Mouse (Mus musculus): ENCODE results near the gene Poc1a. TPM values are rescaled to one million over a fixed set of nuclear protein-coding genes. Genes with fewer than 3 reads are reported as not detected.

Poc1a gene
- total RNA-seq (2021): 10 to 100 TPM in 1 of 2 experiments, 1 to 10 TPM in 1; 8.6 to 14.5 TPM
- long read RNA-seq, experiment 1, partial matches to known transcripts: 0 of 3 reads
- long read RNA-seq, experiment 1, other reads (novel, unspliced or antisense): 2 of 3 reads
- long read RNA-seq, experiment 2, partial matches to known transcripts: 0 of 19 reads
- long read RNA-seq, experiment 2, other reads (novel, unspliced or antisense): 11 of 19 reads

DNA sequence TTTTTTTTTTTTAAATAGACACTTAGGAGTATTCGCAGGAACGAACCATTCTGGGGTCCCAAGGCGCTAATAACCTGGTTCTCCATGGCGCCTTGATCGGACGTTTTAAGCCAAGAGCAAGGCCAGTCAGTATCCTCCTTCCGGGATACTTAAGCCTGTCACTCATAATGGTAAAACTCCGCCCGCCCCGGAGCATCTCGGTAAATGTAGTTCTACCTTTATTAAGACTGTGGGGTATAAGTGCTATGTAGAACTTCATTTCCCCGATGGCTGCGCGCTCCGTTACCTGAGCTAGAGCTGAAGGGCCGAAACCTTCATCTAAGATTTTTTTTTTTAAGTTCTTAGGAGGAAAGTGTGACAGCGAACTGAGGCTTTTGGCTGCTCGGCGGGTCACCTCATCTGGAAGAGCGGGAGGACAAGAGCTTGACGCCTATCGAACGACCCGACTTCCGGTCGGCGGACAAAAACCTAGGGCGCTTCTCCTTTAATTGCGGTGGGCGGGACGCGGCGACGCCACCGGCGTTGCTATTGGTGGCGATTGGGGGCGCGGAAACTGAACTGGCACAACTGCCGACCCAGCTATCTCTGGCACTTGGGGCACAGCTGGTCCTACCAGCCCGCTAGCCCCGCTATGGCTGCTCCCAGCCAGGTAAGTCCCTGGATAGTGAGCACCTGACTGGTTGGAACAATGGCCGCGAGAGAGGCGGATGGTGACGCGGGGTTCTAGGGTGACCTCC is at the start of gene Poc1a:
Gene Poc1a (plus strand): TSS at position 254 of the 737 bp plus-strand sequence.
- H3K27ac ChIP-seq: peak within 1 kb of the TSS; percentile 96
- no peak for TF ChIP-seq CTCF (conservative IDR thresholded peaks at IDR 0.05)
- peak within 1 kb of the TSS; percentile 77 for H3K4me3 ChIP-seq
- DNase-seq (ENCODE audit: low spot score in 2 of 2): peak; percentile 91 to 94

DNA sequence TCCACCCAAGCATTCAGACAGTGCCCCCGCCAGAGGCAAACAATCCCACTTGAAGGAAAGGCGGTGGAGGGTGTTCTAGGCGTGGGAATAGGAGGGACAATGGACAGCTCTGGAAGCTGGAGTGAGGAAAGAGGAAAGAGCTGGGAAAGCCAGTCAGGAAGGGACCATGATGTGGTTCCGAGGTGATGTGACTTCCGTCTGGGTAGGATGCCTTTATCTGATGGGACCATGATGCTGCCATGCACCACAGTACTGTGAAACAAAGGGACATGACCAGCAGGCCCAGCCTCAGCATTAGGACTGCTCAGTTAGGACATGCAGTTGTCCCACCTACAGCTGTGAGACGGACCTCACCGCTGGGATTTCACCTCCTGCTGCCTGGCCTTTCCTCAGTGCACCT is 49.6 kb upstream of the Poc1a start:
- Histone ChIP-seq H3K4me3 (no peak overlapping the region), H3K27ac (peak overlapping the region; percentile 6; the same call in 1 of the 2 replicates)
- no peak for DNase-seq (ENCODE audit: low spot score in 2 of 2)
- no peak for TF ChIP-seq CTCF (conservative IDR thresholded peaks at IDR 0.05)

DNA sequence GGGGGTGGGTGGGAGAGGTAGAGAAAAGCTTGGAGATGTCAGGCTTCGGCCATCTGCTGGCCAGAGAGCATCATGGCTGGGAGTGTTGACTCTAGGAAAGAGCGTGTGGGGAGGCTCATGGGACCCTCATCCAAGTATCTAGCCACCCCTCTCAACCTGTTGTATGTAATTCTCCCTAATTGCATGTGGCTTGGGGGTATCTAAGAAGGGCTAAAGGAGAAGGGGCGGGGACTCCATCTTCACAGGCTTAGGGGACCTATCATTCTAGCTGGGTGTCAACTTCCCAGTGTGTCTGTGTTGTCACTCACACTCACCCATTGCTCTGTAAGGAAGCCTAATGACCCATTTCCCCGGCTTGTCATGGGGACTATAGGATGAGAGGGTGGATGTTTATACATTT is 49.0 kb upstream of the Poc1a start:
- no peak for DNase-seq (ENCODE audit: low spot score in 2 of 2)
- 0 out of 2 replicates have a peak, but pooled peaks have one; percentile 27 for TF ChIP-seq CTCF (conservative IDR thresholded peaks at IDR 0.05)
- Histone ChIP-seq H3K4me3 (no peak overlapping the region), H3K27ac (no peak overlapping the region; the same call in 1 of the 2 replicates)

DNA sequence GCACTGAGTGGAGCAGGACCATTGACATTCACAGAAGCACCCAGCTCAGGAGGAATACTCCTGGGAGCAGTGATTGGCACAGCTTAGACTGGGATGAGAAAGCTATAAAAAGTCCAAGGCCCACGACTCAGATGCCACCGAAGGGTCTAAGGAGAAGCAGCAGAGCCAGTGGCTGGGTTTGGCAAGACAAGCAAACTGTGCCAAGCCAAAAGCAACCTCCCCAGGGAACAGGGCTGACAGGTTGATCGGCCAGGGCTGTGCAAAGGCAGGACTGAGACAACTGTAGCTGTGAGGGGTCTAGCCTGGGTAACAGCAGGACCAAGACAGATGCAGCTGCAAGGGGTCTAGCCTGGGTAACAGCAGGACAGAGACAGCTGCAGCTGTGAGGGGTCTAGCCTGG is 47.9 kb upstream of the Poc1a start:
- H3K27ac ChIP-seq: peak overlapping the region; percentile 10; the same call in 1 of the 2 replicates
- no peak for TF ChIP-seq CTCF (conservative IDR thresholded peaks at IDR 0.05)
- no peak for DNase-seq (ENCODE audit: low spot score in 2 of 2)
- H3K4me3 ChIP-seq: no peak overlapping the region

DNA sequence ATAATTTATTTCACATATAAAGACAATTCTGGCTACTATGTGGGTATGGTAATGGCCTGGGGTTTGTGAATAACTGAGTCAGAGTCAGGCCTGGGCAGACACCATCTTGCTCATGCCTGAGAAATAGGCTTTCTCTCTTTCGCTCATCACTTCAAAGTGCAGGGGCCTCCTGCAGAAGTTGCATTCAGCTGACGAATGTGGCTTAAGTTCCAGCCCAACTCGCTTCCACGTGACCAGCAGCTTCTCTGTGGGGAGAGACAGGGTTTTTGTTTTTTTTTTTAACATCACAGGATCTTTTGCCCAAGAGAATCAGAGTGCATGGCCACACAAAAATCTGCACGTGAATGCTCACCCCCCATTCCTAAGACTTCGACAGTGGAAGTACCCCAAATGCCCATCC is 46.9 kb upstream of the Poc1a start:
- H3K27ac ChIP-seq: 0 out of 2 replicates have a peak overlapping the region, but pooled peaks have one; percentile 43
- no peak for TF ChIP-seq CTCF (conservative IDR thresholded peaks at IDR 0.05)
- no peak overlapping the region for H3K4me3 ChIP-seq
- DNase-seq (ENCODE audit: low spot score in 2 of 2): no peak

DNA sequence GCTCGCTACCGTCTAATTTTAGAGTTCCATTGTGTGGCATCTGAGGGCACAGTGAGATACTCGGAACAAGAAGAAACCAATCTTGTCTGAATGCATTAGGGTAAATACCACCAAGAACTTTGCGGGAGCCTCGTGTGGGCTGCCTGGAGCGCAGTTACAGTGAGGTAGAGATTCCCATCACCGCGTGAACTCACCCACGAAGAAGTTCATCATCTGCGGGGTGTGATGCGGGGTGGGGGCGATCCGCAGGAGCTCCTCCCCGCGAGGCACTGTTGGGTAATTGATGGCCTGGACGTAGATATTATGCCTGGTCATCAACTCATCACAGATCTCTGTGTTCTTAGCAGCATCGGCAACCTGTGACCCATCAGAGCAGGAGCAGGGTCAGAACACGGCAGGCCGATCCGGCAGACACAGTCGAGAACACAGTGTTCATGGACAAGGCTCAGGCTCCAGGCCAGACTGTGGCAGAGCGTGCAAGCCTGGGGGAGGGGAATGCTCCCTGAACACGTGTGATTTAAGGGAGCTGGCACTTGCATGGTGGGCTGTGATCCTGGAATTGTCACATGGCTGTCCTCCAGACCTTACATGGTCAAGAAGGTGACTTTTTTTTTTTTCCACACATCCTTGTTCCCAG is 45.5 kb upstream of the Poc1a start:
- Histone ChIP-seq H3K27ac (peak overlapping the region; percentile 62; the same call in 1 of the 2 replicates), H3K4me3 (no peak overlapping the region)
- DNase-seq (ENCODE audit: low spot score in 2 of 2): no peak
- TF ChIP-seq CTCF (conservative IDR thresholded peaks at IDR 0.05): no peak

DNA sequence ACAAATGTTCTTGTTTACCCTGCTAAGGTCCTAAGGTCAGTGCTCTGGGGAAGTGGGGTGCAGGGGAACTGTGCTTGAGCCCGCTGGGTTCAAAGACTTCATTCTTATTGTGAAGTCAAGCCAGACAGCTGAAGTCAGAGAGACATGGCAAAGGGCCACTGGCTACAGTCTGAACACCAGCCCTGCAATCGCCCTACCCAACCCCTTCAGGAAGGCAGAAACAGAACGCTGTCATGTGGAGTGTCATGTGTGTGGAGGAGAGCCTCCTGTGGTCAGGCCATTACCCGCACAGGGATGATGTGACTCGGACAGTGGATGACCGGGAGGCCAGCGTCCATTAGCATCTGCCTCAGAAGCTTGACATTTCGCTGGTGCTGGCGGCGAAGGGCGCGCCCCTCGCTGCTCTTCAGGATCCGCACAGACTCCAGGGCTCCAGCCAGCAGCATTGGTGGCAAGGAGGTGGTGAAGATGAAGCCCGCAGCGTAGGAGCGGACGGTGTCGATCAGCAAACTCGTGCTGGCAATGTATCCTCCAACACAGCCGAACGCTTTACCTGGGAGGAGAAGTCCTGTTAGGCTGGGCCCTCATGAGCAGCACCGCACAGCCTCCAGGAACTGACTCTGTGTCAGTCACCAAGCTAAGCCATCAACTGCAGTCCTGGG is 44.6 kb upstream of the Poc1a start:
- Histone ChIP-seq H3K4me3 (no peak overlapping the region), H3K27ac (peak overlapping the region; percentile 62; the same call in 1 of the 2 replicates)
- TF ChIP-seq CTCF (conservative IDR thresholded peaks at IDR 0.05): no peak
- DNase-seq (ENCODE audit: low spot score in 2 of 2): no peak

DNA sequence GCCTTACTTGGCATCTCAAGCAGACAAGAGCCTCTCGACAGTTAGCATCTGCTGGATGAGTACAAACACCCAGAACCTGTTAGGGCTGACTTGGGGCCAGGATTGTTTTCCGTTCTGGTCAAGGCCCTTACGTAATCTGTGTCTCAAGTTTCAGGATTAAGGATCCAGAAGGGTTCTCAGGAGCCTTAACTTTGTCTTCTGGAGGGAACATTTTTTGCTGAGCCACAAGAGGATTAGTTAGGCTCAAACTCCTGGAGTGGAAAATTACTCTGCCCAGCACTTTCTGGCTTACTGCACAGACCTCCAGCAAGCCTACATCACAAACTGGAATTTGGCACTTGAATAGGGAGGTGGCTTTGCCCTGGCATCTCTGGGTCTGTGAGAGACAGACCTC is 44.0 kb upstream of the Poc1a start:
- peak overlapping the region; percentile 62; the same call in 1 of the 2 replicates for H3K27ac ChIP-seq
- H3K4me3 ChIP-seq: no peak overlapping the region
- DNase-seq (ENCODE audit: low spot score in 2 of 2): no peak
- no peak for TF ChIP-seq CTCF (conservative IDR thresholded peaks at IDR 0.05)

DNA sequence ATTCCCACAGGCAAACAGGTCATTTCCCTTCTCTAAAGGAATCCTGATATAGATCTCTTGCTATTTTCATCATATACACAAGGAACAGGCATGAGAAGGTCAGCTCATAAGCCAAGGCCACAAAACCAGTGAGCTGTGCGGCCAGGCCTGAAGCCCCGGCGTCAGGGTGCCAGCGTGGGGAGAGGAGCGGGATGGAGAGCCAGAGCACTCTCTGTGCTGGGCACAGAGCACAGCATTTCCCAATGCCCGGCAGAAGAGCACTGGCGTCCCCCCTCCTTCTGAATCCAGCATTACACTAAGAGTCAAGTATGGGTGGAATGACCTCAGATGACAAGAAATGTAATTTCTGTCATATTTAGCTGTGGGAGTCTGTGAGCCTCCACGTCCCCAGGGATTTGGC is 43.5 kb upstream of the Poc1a start:
- TF ChIP-seq CTCF (conservative IDR thresholded peaks at IDR 0.05): no peak
- DNase-seq (ENCODE audit: low spot score in 2 of 2): no peak
- H3K27ac ChIP-seq: peak overlapping the region; percentile 53
- H3K4me3 ChIP-seq: no peak overlapping the region

DNA sequence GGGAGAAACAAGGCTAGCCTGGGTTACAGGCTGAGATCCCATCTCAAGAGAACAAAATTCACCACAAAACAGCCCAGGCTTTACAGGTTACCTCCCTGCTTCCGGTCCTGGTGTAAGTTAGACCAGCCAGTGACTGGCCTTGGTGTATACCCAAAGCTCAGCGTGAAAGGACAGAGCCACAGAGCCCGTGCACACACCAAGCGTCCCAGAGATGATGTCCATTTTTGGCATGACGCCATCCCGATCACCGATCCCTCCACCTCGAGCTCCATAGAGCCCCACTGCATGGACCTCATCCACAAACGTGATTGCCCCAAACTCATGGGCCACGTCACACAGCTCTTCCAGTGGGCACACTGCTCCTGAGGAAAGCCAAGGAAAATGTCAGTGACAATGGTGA is 43.0 kb upstream of the Poc1a start:
- no peak for TF ChIP-seq CTCF (conservative IDR thresholded peaks at IDR 0.05)
- H3K4me3 ChIP-seq: no peak overlapping the region
- no peak for DNase-seq (ENCODE audit: low spot score in 2 of 2)
- peak overlapping the region; percentile 53; the same call in 1 of the 2 replicates for H3K27ac ChIP-seq

DNA sequence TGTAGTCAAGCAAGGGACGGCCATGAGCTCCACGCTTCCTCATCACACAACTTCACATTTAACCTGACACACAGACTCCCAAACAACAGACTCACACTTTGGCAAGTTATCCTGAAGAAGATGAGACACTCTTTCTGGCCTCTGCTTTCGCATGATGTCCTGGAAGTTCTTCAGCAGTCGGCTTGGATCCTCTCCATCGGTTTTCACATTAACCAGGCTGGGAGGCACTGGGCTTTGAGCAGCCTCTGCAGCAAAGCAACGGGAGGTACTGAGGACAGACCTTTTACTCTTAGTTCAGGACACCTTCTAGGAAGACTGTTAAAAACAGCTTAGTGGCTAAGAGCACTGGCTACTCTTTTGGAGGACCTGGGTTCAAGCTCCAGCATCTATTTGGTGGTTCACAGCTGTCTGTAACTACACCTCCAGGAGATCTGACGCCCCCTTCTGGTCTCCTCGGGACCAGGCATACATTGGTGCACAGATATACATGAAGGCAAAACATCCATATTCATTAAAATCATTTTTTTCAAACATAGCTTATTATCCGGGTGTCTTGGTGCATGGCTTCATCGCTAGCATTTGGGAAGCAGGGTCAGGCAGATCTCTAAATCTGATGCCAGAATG is 39.2 kb upstream of the Poc1a start:
- H3K27ac ChIP-seq: peak overlapping the region; percentile 68; the same call in 1 of the 2 replicates
- no peak overlapping the region for H3K4me3 ChIP-seq
- TF ChIP-seq CTCF (conservative IDR thresholded peaks at IDR 0.05): peak; percentile 53
- no peak for DNase-seq (ENCODE audit: low spot score in 2 of 2)

DNA sequence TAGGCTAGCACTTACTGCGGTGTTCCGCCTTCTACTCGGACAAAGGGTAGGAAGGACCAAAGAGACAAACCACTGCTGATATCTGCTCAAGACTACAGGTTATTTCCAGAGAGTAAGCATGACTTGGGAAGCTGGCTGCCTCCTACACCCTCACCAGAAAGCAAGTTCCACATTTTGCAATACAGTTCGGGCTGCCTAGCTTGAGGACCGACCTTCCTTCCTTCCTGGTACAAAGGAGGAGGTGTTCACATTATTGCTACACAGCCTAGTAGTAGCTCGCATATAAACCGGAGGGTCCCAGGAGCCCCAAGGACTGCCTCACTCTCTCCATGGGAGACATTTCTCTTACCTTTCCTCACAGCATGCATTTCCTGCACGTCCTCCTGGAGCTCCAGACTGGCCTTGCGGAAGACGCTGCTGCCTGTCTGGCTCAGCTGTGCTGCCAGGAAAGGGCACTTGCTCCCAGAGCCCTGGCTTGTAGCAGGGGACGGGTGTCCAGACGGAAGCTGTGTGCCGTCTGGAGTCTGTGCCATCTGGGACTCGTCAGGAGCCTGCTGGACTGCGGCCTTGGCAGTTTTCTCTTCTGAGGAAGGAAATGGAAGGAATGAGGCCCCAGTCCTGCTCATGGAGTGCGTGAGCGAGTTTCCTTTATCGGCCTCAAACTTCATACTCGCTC is 37.9 kb upstream of the Poc1a start:
- Histone ChIP-seq H3K27ac (peak overlapping the region; percentile 68), H3K4me3 (no peak overlapping the region)
- DNase-seq (ENCODE audit: low spot score in 2 of 2): no peak
- no peak for TF ChIP-seq CTCF (conservative IDR thresholded peaks at IDR 0.05)

Measured in layer of hippocampus, adult 2 months (tissue).